Mouse (Mus musculus) duodenum, adult 2 months (tissue): ENCODE data around the gene Slc13a3. TPM values are rescaled to one million over a fixed set of nuclear protein-coding genes. Genes with fewer than 3 reads are reported as not detected.

Source experiments
- polyA plus RNA-seq: library from polyadenylated mRNA; depleted of rRNA; stranded (reverse); fragments of >200 nt; gene quantifications from 2 replicates; pipeline ENCODE4 v1.2.3, GENCODE M21; 2012; ENCODE audit warnings: low replicate concordance; rRNA removed

The Slc13a3 gene
- 0.11 and 0.70 TPM in 2 replicates for polyA plus RNA-seq

GRCm38 (mm10) chr2:165473003-165473402 lies at the start of gene Slc13a3:
TSS of gene Slc13a3 (minus strand) at chr2:165473230.

DNA sequence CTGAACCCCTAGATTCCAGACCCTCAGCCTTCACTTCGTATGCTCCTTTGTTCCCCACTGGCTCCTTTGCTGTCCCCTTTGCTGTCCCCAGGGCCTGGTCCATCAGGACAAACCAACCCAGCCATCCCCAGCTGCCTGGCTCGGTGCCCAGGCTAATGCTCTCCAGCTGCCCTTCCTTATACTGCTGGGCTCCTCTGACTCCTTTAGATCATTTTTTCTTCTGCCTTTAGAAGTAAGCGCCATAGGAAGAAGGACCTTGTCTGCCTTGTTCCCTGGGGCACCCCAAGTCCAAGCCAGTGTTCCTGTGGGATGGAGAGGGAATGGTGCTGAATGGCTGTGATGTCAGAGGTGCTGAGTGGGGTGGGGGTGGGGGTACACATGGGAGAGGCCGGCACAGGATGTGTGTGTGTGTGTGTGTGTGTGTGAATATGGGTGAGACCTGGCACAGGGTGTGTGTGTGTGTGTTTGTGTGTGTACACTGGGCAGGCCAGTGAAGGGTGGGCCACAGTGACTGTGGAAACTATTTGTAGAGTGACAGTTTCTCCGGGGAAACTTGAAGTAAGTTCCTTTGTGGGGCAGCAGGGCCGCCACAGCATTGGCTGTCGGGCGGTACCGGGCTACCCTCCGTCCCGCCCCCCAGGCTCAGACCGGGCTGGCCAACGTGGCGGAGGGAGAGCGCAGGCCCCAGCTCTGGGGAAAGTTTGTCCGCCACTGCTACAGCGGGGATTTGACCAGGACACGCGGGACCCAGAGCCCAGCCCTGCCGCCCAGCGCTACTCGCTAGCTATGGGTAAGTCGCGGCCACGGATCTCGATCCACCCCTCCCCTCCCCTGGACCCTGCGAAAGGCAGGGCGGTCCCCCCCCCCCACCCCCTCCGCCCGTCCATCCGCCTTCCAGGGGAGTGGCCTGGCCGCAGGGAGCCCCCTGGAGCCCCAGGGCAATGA lies 30.5 kb upstream of the Slc13a3 start, which contains the start of gene Slc2a10:
Gene Slc2a10, plus strand, starts transcription at position 529 of the 945 bp plus-strand sequence.

DNA sequence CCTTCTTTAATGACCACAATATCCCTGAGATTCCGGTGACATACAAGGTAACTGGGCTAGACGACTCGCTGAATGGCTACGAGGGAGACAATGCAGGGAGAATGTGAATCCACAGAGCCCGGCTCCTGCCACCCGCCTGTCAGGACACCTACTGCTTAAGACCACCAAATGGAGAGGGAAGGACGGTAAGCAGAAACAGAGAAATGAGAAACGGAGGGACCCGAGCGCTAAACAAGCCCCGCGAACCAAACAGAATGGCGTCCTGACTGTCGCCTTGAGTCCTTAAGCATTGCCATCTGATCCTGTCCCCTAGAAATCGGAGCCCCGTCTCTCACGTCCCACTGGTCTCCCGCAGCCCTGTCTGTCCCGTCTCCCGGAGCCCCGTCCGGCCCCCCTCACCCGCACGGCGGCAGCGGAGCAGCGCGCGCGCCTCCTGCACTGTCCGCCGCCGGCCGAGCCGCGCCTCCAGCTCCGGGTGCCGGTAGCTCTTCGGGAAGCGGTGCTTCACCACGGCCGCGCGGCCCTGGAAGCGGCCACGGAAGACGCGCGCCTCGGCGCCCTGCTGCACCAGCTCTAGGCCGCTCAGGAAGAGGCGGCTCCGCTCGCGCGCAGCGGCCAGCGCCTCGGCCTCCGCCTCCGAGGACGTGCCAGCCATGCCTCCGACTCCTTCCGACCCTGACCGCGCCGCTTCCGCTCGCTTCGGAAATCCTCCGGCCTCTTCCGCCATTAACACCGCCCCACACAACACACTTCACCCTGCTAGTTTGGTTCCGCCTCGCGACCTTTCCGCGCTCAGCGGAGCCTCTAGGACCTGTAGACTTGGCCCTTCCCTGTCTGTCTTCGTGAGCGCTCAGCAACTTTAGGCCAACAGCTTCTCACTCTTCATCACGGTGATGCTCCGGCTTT lies 19.9 kb upstream of the Slc13a3 start, which contains the start of gene Trp53rka:
Gene Trp53rka, minus strand, starts transcription at position 677 of the 906 bp plus-strand sequence.

GRCm38 (mm10) chr2:165387844-165388495 lies 85.1 kb downstream of the Slc13a3 start, which contains the start of gene Zfp334:
TSS of gene Zfp334 (minus strand) at chr2:165388259.

GRCm38 (mm10) chr2:165368496-165368895 lies 104.5 kb downstream of the Slc13a3 start, which contains the start of gene Zfp663:
TSS of gene Zfp663 (minus strand) at chr2:165368729.

Other genes with a start within 250 kb of the Slc13a3 start
- gene Cdh22, start 238.4 kb downstream of the Slc13a3 start, polyA plus RNA-seq: 0.20 and 0.38 TPM in 2 replicates
- 147 and 296 TPM in 2 replicates for gene Slc35c2, start 185.4 kb downstream of the Slc13a3 start, polyA plus RNA-seq
- 38.8 and 72.5 TPM in 2 replicates for gene Elmo2, start 146.8 kb downstream of the Slc13a3 start, polyA plus RNA-seq
- not detected in 2 replicates for gene Zfp663, start 104.5 kb downstream of the Slc13a3 start, polyA plus RNA-seq
- 0.15 and 0.27 TPM in 2 replicates for gene Zfp334, start 85.0 kb downstream of the Slc13a3 start, polyA plus RNA-seq
- gene Ocstamp, start 72.8 kb downstream of the Slc13a3 start, polyA plus RNA-seq: 0.67 and 2.5 TPM in 2 replicates
- gene Trp53rka, start 20.1 kb upstream of the Slc13a3 start, polyA plus RNA-seq: 7.7 and 15.2 TPM in 2 replicates
- gene Slc2a10, start 30.6 kb upstream of the Slc13a3 start, polyA plus RNA-seq: 2.9 and 8.0 TPM in 2 replicates
- 1.1 and 21.4 TPM in 2 replicates for gene Eya2, start 121.8 kb upstream of the Slc13a3 start, polyA plus RNA-seq